Mouse (Mus musculus) hindbrain, embryonic 12.5 days (tissue): Measurements from ENCODE around the gene 2810006K23Rik. TPM values are rescaled to one million over a fixed set of nuclear protein-coding genes. Genes with fewer than 3 reads are reported as not detected.

ENCODE experiments used
- ATAC-seq: fragments of 200-750 bp; cut with Nextera tagmentation; 2 replicates; pipeline ENCODE4 v1.8.0; 2017; ENCODE audit warnings: moderate TSS enrichment; ENCODE audit not compliant: low FRiP score
- H3K27ac ChIP-seq: fragments of 300-500 bp; sonication (generic); 2 replicates; pipeline ENCODE4 v1.5.1; 2016; ENCODE audit warnings: mild to moderate bottlenecking
- H3K27me3 ChIP-seq: fragments of 300-500 bp; sonication (generic); 2 replicates; pipeline ENCODE4 v1.6.1; 2016; ENCODE audit warnings: mild to moderate bottlenecking
- H3K36me3 ChIP-seq: fragments of 300-500 bp; sonication (generic); 2 replicates; pipeline ENCODE4 v1.6.1; 2016; ENCODE audit warnings: mild to moderate bottlenecking
- H3K4me1 ChIP-seq: fragments of 300-500 bp; sonication (generic); 2 replicates; pipeline ENCODE4 v1.6.1; 2016
- H3K4me2 ChIP-seq: fragments of 300-500 bp; sonication (generic); replicated peaks from 2 replicates; pipeline ENCODE4 v1.6.1; 2016; ENCODE audit warnings: mild to moderate bottlenecking
- H3K4me3 ChIP-seq: fragments of 300-500 bp; sonication (generic); 2 replicates; pipeline ENCODE4 v1.5.1; 2016; ENCODE audit warnings: mild to moderate bottlenecking
- H3K9ac ChIP-seq: fragments of 300-500 bp; sonication (generic); 2 replicates; pipeline ENCODE4 v1.6.1; 2016; ENCODE audit warnings: mild to moderate bottlenecking, moderate library complexity
- H3K9me3 ChIP-seq: fragments of 300-500 bp; sonication (generic); replicated peaks from 2 replicates; pipeline ENCODE4 v1.6.1; 2016; ENCODE audit warnings: mild to moderate bottlenecking
- WGBS: fragments of 180-500 bp; shearing (Covaris S2); methylation state at CpG from one replicate; pipeline ENCODE4 v1.1.7; 2016; 5-methylcytosine and 5-hydroxymethylcytosine counted together
- polyA plus RNA-seq: library from polyadenylated mRNA; unstranded; fragments of >200 nt; fragmentation: Nextera tagmentation; extraction: Ambion mirVana; gene quantifications from 2 replicates; pipeline ENCODE4 v1.2.1, GENCODE M21; 2016

Gene 2810006K23Rik
- polyA plus RNA-seq, 1 experiment from 2014 or later, result 20.0 TPM

DNA sequence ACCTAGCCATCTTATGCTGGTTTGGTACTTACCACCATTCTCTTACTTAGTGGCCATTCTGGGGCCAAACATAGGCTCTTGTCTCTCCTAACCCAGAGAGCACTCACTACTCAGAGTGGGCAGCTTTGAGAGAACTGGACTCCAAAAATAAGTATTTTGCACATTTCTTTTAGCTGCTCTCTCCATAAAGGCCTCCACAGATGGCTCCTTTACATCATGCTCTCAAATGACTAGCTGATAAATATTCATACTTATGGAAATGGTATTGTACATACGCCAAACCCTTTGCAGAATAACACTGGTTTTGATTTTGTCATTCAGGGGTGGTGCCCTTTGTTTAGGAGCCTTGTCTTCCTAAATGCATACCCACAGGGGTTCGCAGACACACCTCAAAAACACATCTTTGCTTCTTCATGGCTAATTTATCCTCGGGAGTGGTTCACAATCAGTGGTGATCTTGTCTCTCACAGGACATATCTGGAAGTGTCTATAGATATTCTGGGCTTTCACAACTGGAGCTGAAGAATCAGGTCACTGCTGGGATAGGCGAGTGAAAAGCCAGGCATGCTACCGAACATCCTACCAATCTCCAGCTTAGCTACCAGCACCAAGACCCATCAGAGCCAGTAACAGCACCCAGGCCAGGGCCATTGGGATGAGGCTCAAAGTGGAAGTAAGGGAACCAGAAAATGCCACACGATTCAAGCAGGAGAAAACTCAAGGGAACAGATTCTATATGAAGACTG, 36.5 kb downstream of the 2810006K23Rik start:
- Histone ChIP-seq H3K9me3 (no peaks in the 10 kb centered on the region), H3K27me3 (no peaks in the 10 kb centered on the region), H3K27ac (no peak overlapping the region), H3K9ac (no peak overlapping the region), H3K4me2 (no peak overlapping the region), H3K36me3 (peaks cover 8% of the 10 kb centered on the region), H3K4me3 (no peak overlapping the region), H3K4me1 (no peaks in the 10 kb centered on the region)
- no peak for ATAC-seq
- 85% methylated on average over 6 of the region's 6 CpGs for WGBS

DNA sequence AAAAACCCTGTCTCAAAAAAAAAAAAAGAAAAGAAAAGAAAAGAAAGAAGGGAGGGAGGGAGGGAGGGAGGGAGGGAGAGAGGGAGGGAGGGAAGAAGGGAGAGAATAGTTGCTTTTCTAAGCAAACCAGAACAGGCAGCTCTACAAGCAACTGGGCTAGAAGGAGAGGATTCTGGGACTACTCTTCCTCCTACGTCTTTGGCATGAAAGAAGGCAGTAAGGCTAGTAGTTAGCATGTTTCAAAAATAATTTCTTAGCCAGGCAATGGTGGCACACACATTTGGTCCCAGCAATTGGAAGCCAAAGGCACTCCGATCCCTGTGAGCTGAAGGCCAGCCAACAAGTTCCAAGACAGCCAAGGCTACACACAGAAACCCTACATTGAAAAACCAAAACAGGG, 37.9 kb downstream of the 2810006K23Rik start:
- no peaks in the 10 kb centered on the region for H3K4me1 ChIP-seq
- no peaks in the 10 kb centered on the region for H3K9me3 ChIP-seq
- no peak overlapping the region for H3K9ac ChIP-seq
- WGBS, result 82% methylated on average over 2 of the region's 2 CpGs
- H3K27ac ChIP-seq, result no peak overlapping the region
- no peak for ATAC-seq
- no peak overlapping the region for H3K4me2 ChIP-seq
- no peaks in the 10 kb centered on the region for H3K27me3 ChIP-seq
- H3K36me3 ChIP-seq, result peaks cover 19% of the 10 kb centered on the region
- no peak overlapping the region for H3K4me3 ChIP-seq

DNA sequence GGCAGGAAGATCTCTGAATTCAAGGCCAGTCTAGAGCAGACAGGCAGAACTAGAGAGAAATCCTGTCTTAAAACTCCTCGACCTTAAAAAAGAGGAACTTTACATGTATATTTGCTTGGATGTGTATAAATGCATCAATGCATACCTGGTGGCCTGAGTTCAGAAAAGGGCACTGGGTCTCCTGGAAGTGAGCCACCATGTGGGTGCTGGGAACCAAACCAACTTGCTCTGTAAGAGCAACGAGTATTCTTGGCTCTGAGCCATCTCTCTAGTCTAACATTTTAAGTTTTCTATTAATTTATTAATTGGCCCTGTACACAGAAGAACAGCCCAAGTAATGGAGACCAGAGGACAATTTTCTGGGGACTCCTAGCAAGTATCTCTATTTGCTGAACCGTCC, 38.8 kb downstream of the 2810006K23Rik start:
- Histone ChIP-seq H3K4me2 (no peak overlapping the region), H3K36me3 (peaks cover 28% of the 10 kb centered on the region), H3K4me1 (no peaks in the 10 kb centered on the region), H3K9me3 (no peaks in the 10 kb centered on the region), H3K9ac (no peak overlapping the region), H3K27me3 (no peaks in the 10 kb centered on the region), H3K4me3 (no peak overlapping the region), H3K27ac (no peak overlapping the region)
- no peak for ATAC-seq
- 87% methylated on average over 3 of the region's 3 CpGs for WGBS

DNA sequence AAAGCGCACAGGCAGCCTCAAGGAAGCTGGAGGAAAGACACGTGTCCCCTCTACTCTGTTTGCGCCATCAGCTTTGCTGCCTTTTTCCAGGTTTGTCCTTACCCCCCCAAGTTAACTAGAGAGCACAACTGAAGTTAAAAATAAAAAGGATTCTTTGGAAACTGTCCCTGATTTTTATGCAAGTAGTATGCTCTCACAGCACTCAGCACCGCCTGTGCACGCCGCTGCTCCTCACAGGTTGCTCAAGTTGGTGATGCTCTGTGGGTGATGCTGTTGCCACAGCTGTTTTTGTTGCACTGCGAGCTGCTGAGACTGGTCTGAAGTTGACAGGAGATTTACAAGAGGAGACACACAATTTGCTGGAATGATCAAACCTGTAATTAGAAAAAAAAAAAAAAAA, 46.4 kb downstream of the 2810006K23Rik start:
- peaks cover 83% of the 10 kb centered on the region for H3K36me3 ChIP-seq
- no peaks in the 10 kb centered on the region for H3K27me3 ChIP-seq
- no peak overlapping the region for H3K9ac ChIP-seq
- no peak overlapping the region for H3K4me2 ChIP-seq
- H3K4me1 ChIP-seq, result no peaks in the 10 kb centered on the region
- no peak overlapping the region for H3K4me3 ChIP-seq
- ATAC-seq, result no peak
- 97% methylated on average over 7 of the region's 7 CpGs for WGBS
- no peaks in the 10 kb centered on the region for H3K9me3 ChIP-seq
- H3K27ac ChIP-seq, result no peak overlapping the region

DNA sequence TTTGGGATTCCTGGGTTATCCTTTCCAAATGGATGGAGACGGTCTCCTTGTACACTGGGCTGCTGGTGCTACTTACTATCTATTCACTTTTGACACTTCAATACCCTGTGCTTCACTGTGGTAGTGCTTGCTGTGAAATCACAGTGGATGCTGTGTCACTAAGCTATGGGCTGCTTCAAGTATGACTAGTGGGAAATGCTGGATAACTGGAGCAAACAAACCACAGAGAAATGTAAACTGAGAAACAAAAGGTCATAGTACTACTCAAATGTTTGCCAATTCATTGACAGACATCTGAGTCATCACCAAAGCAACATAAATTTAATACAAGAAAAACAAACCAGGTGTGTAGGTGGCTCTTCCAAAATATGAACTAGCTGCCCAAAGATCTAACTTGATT, 48.5 kb downstream of the 2810006K23Rik start:
- no peaks in the 10 kb centered on the region for H3K9me3 ChIP-seq
- 97% methylated on average over 1 of the region's 1 CpGs for WGBS
- no peaks in the 10 kb centered on the region for H3K4me1 ChIP-seq
- no peak overlapping the region for H3K4me2 ChIP-seq
- H3K27me3 ChIP-seq, result no peaks in the 10 kb centered on the region
- H3K9ac ChIP-seq, result no peak overlapping the region
- no peak overlapping the region for H3K4me3 ChIP-seq
- H3K36me3 ChIP-seq, result peaks cover 86% of the 10 kb centered on the region
- H3K27ac ChIP-seq, result no peak overlapping the region
- no peak for ATAC-seq

DNA sequence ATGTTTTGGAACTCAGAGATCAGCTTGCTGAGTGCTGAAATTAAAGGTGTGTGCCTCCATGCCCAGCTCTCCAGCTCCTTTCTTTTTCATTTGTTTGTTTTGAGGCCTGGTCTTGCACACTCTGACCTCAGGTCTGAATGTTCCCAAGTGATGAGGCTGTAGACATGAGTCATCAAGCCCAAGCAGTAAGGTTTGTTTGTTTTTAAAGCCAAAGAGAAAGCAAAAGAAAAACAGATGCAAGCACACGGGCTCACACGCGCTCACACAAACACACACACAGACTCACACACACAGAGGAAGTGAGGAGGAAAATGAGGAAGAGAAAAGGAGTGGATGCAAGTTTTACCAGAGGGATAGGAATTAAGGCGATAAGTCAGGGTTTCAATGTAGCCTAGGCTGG, 49.3 kb downstream of the 2810006K23Rik start:
- no peaks in the 10 kb centered on the region for H3K9me3 ChIP-seq
- no peaks in the 10 kb centered on the region for H3K27me3 ChIP-seq
- no peak overlapping the region for H3K4me2 ChIP-seq
- no peak overlapping the region for H3K4me3 ChIP-seq
- peaks cover 86% of the 10 kb centered on the region for H3K36me3 ChIP-seq
- 85% methylated on average over 4 of the region's 4 CpGs for WGBS
- ATAC-seq, result no peak
- H3K27ac ChIP-seq, result no peak overlapping the region
- H3K9ac ChIP-seq, result no peak overlapping the region
- no peaks in the 10 kb centered on the region for H3K4me1 ChIP-seq

DNA sequence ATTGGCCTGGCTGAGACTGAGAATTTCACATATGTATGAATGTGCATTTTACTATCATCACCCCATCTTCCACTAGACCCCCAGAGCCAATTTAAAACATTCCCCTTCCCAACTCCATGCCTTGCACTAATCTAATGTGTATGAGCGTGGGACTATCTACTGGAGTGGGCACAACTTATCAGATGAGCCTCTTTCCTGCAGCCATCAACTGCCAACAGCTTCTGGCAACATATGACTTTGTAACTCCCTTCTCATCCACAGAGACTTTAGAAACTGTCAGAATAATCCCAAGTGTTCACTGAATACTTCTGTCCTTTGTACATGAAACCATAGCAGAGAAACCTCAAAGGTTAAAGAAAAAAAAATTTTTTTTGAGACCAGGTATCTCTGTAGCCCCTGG, 52.2 kb downstream of the 2810006K23Rik start:
- Histone ChIP-seq H3K27ac (no peak overlapping the region), H3K9ac (no peak overlapping the region), H3K4me1 (no peaks in the 10 kb centered on the region), H3K4me3 (no peak overlapping the region), H3K36me3 (peaks cover 90% of the 10 kb centered on the region), H3K9me3 (no peaks in the 10 kb centered on the region), H3K4me2 (no peak overlapping the region), H3K27me3 (no peaks in the 10 kb centered on the region)
- no peak for ATAC-seq
- 93% methylated on average over 1 of the region's 1 CpGs for WGBS

DNA sequence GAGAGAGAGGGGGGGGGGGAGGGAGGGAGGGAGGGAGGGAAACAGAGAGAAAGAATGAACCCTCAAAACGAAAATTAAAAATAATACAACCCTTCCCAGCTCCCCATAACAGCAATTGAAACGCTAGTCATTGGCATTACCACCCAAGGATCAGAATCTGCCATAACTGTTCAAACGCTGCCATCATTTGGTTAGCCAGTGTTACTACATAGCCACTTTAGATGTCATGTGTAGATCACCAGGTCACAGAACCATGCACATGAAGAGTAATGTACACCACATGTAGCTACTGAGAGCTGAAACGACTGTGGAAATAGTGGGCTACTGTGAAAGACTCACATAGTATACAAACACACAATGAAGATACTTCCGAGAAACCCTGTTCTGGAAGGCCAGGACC, 60.0 kb downstream of the 2810006K23Rik start:
- Histone ChIP-seq H3K4me1 (no peaks in the 10 kb centered on the region), H3K9ac (no peak overlapping the region), H3K4me3 (no peak overlapping the region), H3K4me2 (no peak overlapping the region), H3K36me3 (peaks cover 87% of the 10 kb centered on the region), H3K27ac (no peak overlapping the region), H3K9me3 (no peaks in the 10 kb centered on the region), H3K27me3 (no peaks in the 10 kb centered on the region)
- 80% methylated on average over 5 of the region's 5 CpGs for WGBS
- no peak for ATAC-seq

Other genes starting within 250 kb of the 2810006K23Rik start
- 3.7 and 3.8 TPM in 2 replicates for gene Abcb9, start 232.3 kb upstream of the 2810006K23Rik start, polyA plus RNA-seq
- gene Ogfod2, start 215.8 kb upstream of the 2810006K23Rik start, polyA plus RNA-seq, result 19.6 and 25.7 TPM in 2 replicates
- gene Arl6ip4, start 212.0 kb upstream of the 2810006K23Rik start, polyA plus RNA-seq, result 86.4 and 88.8 TPM in 2 replicates
- gene Pitpnm2, start 78.3 kb upstream of the 2810006K23Rik start, polyA plus RNA-seq, result 6.9 and 7.0 TPM in 2 replicates
- gene Mphosph9, start 117 bp upstream of the 2810006K23Rik start, polyA plus RNA-seq, result 17.5 and 18.6 TPM in 2 replicates
- gene Cdk2ap1, start 35.0 kb downstream of the 2810006K23Rik start, polyA plus RNA-seq, result 142 and 163 TPM in 2 replicates
- gene Sbno1, start 97.9 kb downstream of the 2810006K23Rik start, polyA plus RNA-seq, result 108 and 113 TPM in 2 replicates
- 62.9 and 67.3 TPM in 2 replicates for gene Kmt5a, start 111.8 kb downstream of the 2810006K23Rik start, polyA plus RNA-seq
- 18.0 and 20.0 TPM in 2 replicates for gene Rilpl2, start 150.3 kb downstream of the 2810006K23Rik start, polyA plus RNA-seq
- 23.8 and 27.2 TPM in 2 replicates for gene Snrnp35, start 155.0 kb downstream of the 2810006K23Rik start, polyA plus RNA-seq
- gene Rilpl1, start 203.3 kb downstream of the 2810006K23Rik start, polyA plus RNA-seq, result 18.9 and 20.9 TPM in 2 replicates
- 418 and 446 TPM in 2 replicates for gene Tmed2, start 212.6 kb downstream of the 2810006K23Rik start, polyA plus RNA-seq
- 18.0 and 19.1 TPM in 2 replicates for gene Ddx55, start 224.8 kb downstream of the 2810006K23Rik start, polyA plus RNA-seq